9 mouse cellular contexts compared by ENCODE assay signal in genomic region chr4:148082257-148083044, GRCm38 (mm10). TPM values are rescaled to one million over a fixed set of nuclear protein-coding genes. Genes with fewer than 3 reads are reported as not detected.
DNase-seq lines count a peak whose midpoint lies in the region; ATAC-seq and TF ChIP-seq lines count a peak whose summit lies in the region.
"Had no signal": no experiment of that assay in that cellular context is flagged by ENCODE, and none has a peak within 500 bp of the region (broad histone marks: within the 10 kb centered on the region; RNA-seq: fewer than 3 reads in every experiment).

No protein-coding gene starts in this region.

- peak; percentile 69 for TF ChIP-seq CTCF in heart, postnatal 0 days (IDR thresholded peaks at IDR 0.05; ENCODE audit: low read depth)

- no peak for ATAC-seq in neural tube, embryonic 15.5 days (ENCODE audit: low FRiP score)
- peak; percentile 47 for ATAC-seq in common myeloid progenitor, adult 5-6 weeks (replicated peaks; ENCODE audit: low read depth, poor library complexity, severe bottlenecking)
- no peak for ATAC-seq in heart, postnatal 0 days (ENCODE audit: insufficient read depth, low read depth)
- ATAC-seq in limb, embryonic 11.5 days (ENCODE audit: insufficient number of reproducible peaks, low FRiP score, low TSS enrichment, low read depth), result no peak

- H3K9ac ChIP-seq in neural tube, embryonic 15.5 days (replicated peaks), result no peak overlapping the region
- no peak overlapping the region for H3K9ac ChIP-seq in heart, postnatal 0 days (replicated peaks; ENCODE audit: low read depth, low read length)
- H3K9ac ChIP-seq in limb, embryonic 11.5 days (ENCODE audit: low read length), result no peak overlapping the region

- TF ChIP-seq POLR2A in myocyte (IDR thresholded peaks at IDR 0.05; ENCODE audit: insufficient read length, low read depth), result no peak

- DNase-seq in neural tube, embryonic 10.5 days (ENCODE audit: extremely low spot score, low spot score), result peak; percentile 73
- peak; percentile 88 for DNase-seq in R1 (ENCODE audit: low read depth, low spot score)
- peak; percentile 51 for DNase-seq in heart, postnatal 0 days (ENCODE audit: low spot score)
- DNase-seq in limb, embryonic 11.5 days (ENCODE audit: low spot score), result peak; percentile 79
- no peak for DNase-seq in frontal cortex, postnatal 10 days (ENCODE audit: low spot score in 2 of 2)

- H3K27me3 ChIP-seq in neural tube, embryonic 15.5 days (replicated peaks), result no peaks in the 10 kb centered on the region
- H3K27me3 ChIP-seq in heart, postnatal 0 days (ENCODE audit: control insufficient read depth, insufficient read depth, low read length), result no peaks in the 10 kb centered on the region
- H3K27me3 ChIP-seq in limb, embryonic 11.5 days (ENCODE audit: control insufficient read depth, insufficient read depth, low read length), result no peaks in the 10 kb centered on the region
- H3K27me3 ChIP-seq in myocyte (ENCODE audit: control insufficient read depth, insufficient read depth, insufficient read length), result no peaks in the 10 kb centered on the region

- no peak overlapping the region for H3K4me3 ChIP-seq in neural tube, embryonic 15.5 days (replicated peaks)
- no peak overlapping the region for H3K4me3 ChIP-seq in heart, postnatal 0 days (ENCODE audit: low read depth, low read length)
- no peak overlapping the region for H3K4me3 ChIP-seq in limb, embryonic 11.5 days (ENCODE audit: low read depth, low read length)
- H3K4me3 ChIP-seq in myocyte, result no peak overlapping the region

- TF ChIP-seq EP300 in heart, postnatal 0 days (IDR thresholded peaks at IDR 0.05; ENCODE audit: low read depth), result no peak

- H3K36me3 ChIP-seq in neural tube, embryonic 15.5 days, result no peaks in the 10 kb centered on the region
- H3K36me3 ChIP-seq in heart, postnatal 0 days (replicated peaks; ENCODE audit: control insufficient read depth, insufficient read depth, low read length), result peaks cover 25% of the 10 kb centered on the region
- H3K36me3 ChIP-seq in limb, embryonic 11.5 days (ENCODE audit: control insufficient read depth, insufficient read depth, low read length), result no peaks in the 10 kb centered on the region; the same call in 1 of the 2 replicates
- no peaks in the 10 kb centered on the region for H3K36me3 ChIP-seq in myocyte (ENCODE audit: control insufficient read depth, insufficient read depth)

- no peaks in the 10 kb centered on the region for H3K79me2 ChIP-seq in myocyte (ENCODE audit: control insufficient read depth, insufficient read depth)

- no peak overlapping the region for H3ac ChIP-seq in myocyte (ENCODE audit: control insufficient read depth, insufficient read length)

- no peaks in the 10 kb centered on the region for H3K9me3 ChIP-seq in neural tube, embryonic 15.5 days (replicated peaks)
- no peaks in the 10 kb centered on the region for H3K9me3 ChIP-seq in heart, postnatal 0 days (replicated peaks; ENCODE audit: control insufficient read depth, low read length)
- H3K9me3 ChIP-seq in limb, embryonic 11.5 days (ENCODE audit: control insufficient read depth, low read length), result no peaks in the 10 kb centered on the region

- H3K4me1 ChIP-seq in neural tube, embryonic 15.5 days, result peaks cover 24% of the 10 kb centered on the region
- H3K4me1 ChIP-seq in heart, postnatal 0 days (ENCODE audit: control insufficient read depth, insufficient read depth), result peaks cover 29% of the 10 kb centered on the region
- H3K4me1 ChIP-seq in limb, embryonic 11.5 days (ENCODE audit: control insufficient read depth, insufficient read depth, low read length), result peaks cover 11% of the 10 kb centered on the region

- WGBS in neural tube, embryonic 15.5 days, result 52% methylated on average over 12 of the region's 12 CpGs
- 46% methylated on average over 12 of the region's 12 CpGs for WGBS in heart, postnatal 0 days
- 56% methylated on average over 12 of the region's 12 CpGs for WGBS in limb, embryonic 11.5 days

- H3K27ac ChIP-seq in neural tube, embryonic 15.5 days (replicated peaks), result no peak overlapping the region
- H3K27ac ChIP-seq in heart, postnatal 0 days (ENCODE audit: low read depth), result peak overlapping the region; percentile 27; the same call in 1 of the 2 replicates
- H3K27ac ChIP-seq in limb, embryonic 11.5 days (replicated peaks; ENCODE audit: low read depth, low read length), result no peak overlapping the region

- no peak overlapping the region for H3K4me2 ChIP-seq in neural tube, embryonic 15.5 days
- no peak overlapping the region for H3K4me2 ChIP-seq in heart, postnatal 0 days (ENCODE audit: low read depth, low read length)
- no peak overlapping the region for H3K4me2 ChIP-seq in limb, embryonic 11.5 days (ENCODE audit: low read depth, severe bottlenecking)
- no peak overlapping the region for H3K4me2 ChIP-seq in myocyte (ENCODE audit: low read depth)

TF ChIP-seq in myocyte, 11 proteins besides CTCF, POLR2A, EP300 and RAD21:
- no peak for TF ChIP-seq CEBPB (IDR thresholded peaks at IDR 0.05; ENCODE audit: insufficient read depth, poor library complexity, severe bottlenecking)
- peak; percentile 72 for TF ChIP-seq USF1 (IDR thresholded peaks at IDR 0.05; ENCODE audit: low read depth)
- no peak for TF ChIP-seq REST (IDR thresholded peaks at IDR 0.05; ENCODE audit: insufficient read depth, insufficient read length)

RNA-seq across cellular contexts. Expression of gene Agtrap, which starts 5.4 kb away (rescaled TPM):
- polyA plus RNA-seq in neural tube, embryonic 15.5 days (2015; fragmentation: Nextera tagmentation; extraction: Ambion mirVana), result 5.2 and 10.4 TPM in 2 replicates
- 23.6 and 31.2 TPM in 2 replicates for total RNA-seq in common myeloid progenitor, adult 5-6 weeks (2017)
- 21.2 and 31.4 TPM in 2 replicates for total RNA-seq in heart, postnatal 0 days (2014; rRNA removed; ENCODE audit: low replicate concordance)
- 22.9 and 25.2 TPM in 2 replicates for polyA plus RNA-seq in heart, postnatal 0 days (2015; fragmentation: Nextera tagmentation; extraction: Ambion mirVana)
- polyA plus RNA-seq in limb, embryonic 11.5 days (2014; fragmentation: Nextera tagmentation; extraction: Ambion mirVana), result 9.2 and 10.5 TPM in 2 replicates
- polyA plus RNA-seq in myocyte (2012; fragmentation: generic; extraction: Trizol), result 10.9 TPM

RNA-seq across cellular contexts. Expression of gene Mthfr, which starts 43.6 kb away (rescaled TPM):
- 16.5 and 17.3 TPM in 2 replicates for polyA plus RNA-seq in neural tube, embryonic 15.5 days (2015; fragmentation: Nextera tagmentation; extraction: Ambion mirVana)
- total RNA-seq in common myeloid progenitor, adult 5-6 weeks (2017), result 5.9 and 8.6 TPM in 2 replicates
- 29.2 and 37.6 TPM in 2 replicates for total RNA-seq in heart, postnatal 0 days (2014; rRNA removed; ENCODE audit: low replicate concordance)
- 6.0 and 6.3 TPM in 2 replicates for polyA plus RNA-seq in heart, postnatal 0 days (2015; fragmentation: Nextera tagmentation; extraction: Ambion mirVana)
- polyA plus RNA-seq in limb, embryonic 11.5 days (2014; fragmentation: Nextera tagmentation; extraction: Ambion mirVana), result 18.7 and 19.7 TPM in 2 replicates
- 31.8 TPM for polyA plus RNA-seq in myocyte (2012; fragmentation: generic; extraction: Trizol)

RNA-seq across cellular contexts. Expression of gene Clcn6, which starts 43.8 kb away (rescaled TPM):
- 28.0 and 29.0 TPM in 2 replicates for polyA plus RNA-seq in neural tube, embryonic 15.5 days (2015; fragmentation: Nextera tagmentation; extraction: Ambion mirVana)
- 1.4 and 6.4 TPM in 2 replicates for total RNA-seq in common myeloid progenitor, adult 5-6 weeks (2017)
- total RNA-seq in heart, postnatal 0 days (2014; rRNA removed; ENCODE audit: low replicate concordance), result 14.7 and 16.3 TPM in 2 replicates
- polyA plus RNA-seq in heart, postnatal 0 days (2015; fragmentation: Nextera tagmentation; extraction: Ambion mirVana), result 3.5 and 4.3 TPM in 2 replicates
- 6.1 and 7.5 TPM in 2 replicates for polyA plus RNA-seq in limb, embryonic 11.5 days (2014; fragmentation: Nextera tagmentation; extraction: Ambion mirVana)
- 19.6 TPM for polyA plus RNA-seq in myocyte (2012; fragmentation: generic; extraction: Trizol)

RNA-seq across cellular contexts. Expression of gene Mad2l2, which starts 47.7 kb away (rescaled TPM):
- 99.2 and 99.9 TPM in 2 replicates for polyA plus RNA-seq in neural tube, embryonic 15.5 days (2015; fragmentation: Nextera tagmentation; extraction: Ambion mirVana)
- 8.4 and 17.2 TPM in 2 replicates for total RNA-seq in common myeloid progenitor, adult 5-6 weeks (2017)
- total RNA-seq in heart, postnatal 0 days (2014; rRNA removed; ENCODE audit: low replicate concordance), result 6.1 and 6.7 TPM in 2 replicates
- 36.2 and 40.1 TPM in 2 replicates for polyA plus RNA-seq in heart, postnatal 0 days (2015; fragmentation: Nextera tagmentation; extraction: Ambion mirVana)
- 91.8 and 104 TPM in 2 replicates for polyA plus RNA-seq in limb, embryonic 11.5 days (2014; fragmentation: Nextera tagmentation; extraction: Ambion mirVana)
- 31.0 TPM for polyA plus RNA-seq in myocyte (2012; fragmentation: generic; extraction: Trizol)

RNA-seq across cellular contexts. Expression of gene Draxin, which starts 48.0 kb away (rescaled TPM):
- 7.3 and 10.4 TPM in 2 replicates for polyA plus RNA-seq in neural tube, embryonic 15.5 days (2015; fragmentation: Nextera tagmentation; extraction: Ambion mirVana)
- total RNA-seq in common myeloid progenitor, adult 5-6 weeks (2017), result 0.09 TPM in 1 of 2 replicates, not detected in the other
- not detected in 2 replicates for total RNA-seq in heart, postnatal 0 days (2014; rRNA removed; ENCODE audit: low replicate concordance)
- polyA plus RNA-seq in heart, postnatal 0 days (2015; fragmentation: Nextera tagmentation; extraction: Ambion mirVana), result 0.01 and 0.03 TPM in 2 replicates
- polyA plus RNA-seq in limb, embryonic 11.5 days (2014; fragmentation: Nextera tagmentation; extraction: Ambion mirVana), result 2.0 and 2.5 TPM in 2 replicates
- polyA plus RNA-seq in myocyte (2012; fragmentation: generic; extraction: Trizol), result 0.04 TPM
- total RNA-seq: gastrocnemius, adult 8-10 months had no signal

Comparison
In these comparisons a context has a peak if more than half of its experiments do, and no peak if none do; other contexts are left out.
1. DNase-seq: peak in neural tube, embryonic 10.5 days (single experiment), R1 (single experiment), heart, postnatal 0 days (single experiment) and limb, embryonic 11.5 days (single experiment); none in frontal cortex, postnatal 10 days (0 of 2).